Mouse (Mus musculus): ENCODE data around the gene Cfap46.

Gene Cfap46

GRCm38 (mm10) chr7:139580851-139581775, 102.5 kb downstream of the Cfap46 start:
- in situ Hi-C loops (cut with MboI, MseI) = no loop called here

GRCm38 (mm10) chr7:139579261-139579905, 104.2 kb downstream of the Cfap46 start:
- in situ Hi-C loops (cut with MboI, MseI) = no loop called here

GRCm38 (mm10) chr7:139576064-139576686, 107.4 kb downstream of the Cfap46 start:
- in situ Hi-C loops (cut with MboI, MseI) = no loop called here

DNA sequence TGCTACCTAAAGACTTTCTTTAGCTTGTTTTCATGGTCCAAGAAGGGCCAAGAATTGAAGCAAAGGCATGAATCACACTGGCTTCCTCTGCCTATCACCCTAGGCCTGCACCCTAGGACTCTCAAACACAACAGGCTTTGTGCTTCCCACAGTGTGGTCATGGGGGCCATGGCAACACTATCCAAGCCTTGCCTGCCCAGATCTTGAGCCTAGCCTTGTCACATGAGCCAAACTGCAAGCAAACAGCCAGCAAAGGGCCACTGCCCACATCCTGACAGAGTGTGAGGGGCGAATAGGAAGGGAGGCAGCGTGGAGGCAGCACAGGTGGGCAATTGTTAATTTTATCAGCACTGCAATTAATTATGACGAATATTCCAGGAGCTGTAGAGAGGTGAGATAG, 111.0 kb downstream of the Cfap46 start:
- in situ Hi-C loops (cut with MboI, MseI) = loop anchor here (5.0 kb wide), 1 partner anchor 80 kb away; no protein-coding TSS in a partner anchor

DNA sequence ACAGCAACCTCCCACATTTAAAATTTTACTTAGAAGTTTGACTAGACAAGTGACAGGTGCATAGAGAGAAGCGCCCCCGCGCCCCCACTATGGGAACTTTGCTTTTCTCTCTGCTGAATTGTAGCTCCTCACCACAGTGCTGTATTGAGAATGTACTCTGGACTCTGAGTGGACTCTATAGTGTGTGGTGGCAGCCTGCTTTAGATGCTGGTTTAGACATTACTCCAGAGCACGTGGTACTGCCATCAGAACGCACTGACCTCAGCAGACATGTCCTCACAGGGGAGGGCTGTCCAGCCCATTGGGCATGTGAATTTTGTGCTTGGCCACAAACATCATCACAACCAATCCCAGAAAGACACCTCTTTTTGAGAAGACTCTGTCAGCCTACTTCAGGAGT, 112.8 kb downstream of the Cfap46 start:
- in situ Hi-C loops (cut with MboI, MseI) = loop anchor here (5.0 kb wide), 1 partner anchor 78 kb away; no protein-coding TSS in a partner anchor

- in situ Hi-C loops (cut with MboI, MseI) = no loop called here
These were observed 117.1 kb downstream of the Cfap46 start for GRCm38 (mm10) chr7:139566533-139566932.

GRCm38 (mm10) chr7:139565998-139566397, 117.6 kb downstream of the Cfap46 start:
- in situ Hi-C loops (cut with MboI, MseI) = no loop called here

- in situ Hi-C loops (cut with MboI, MseI) = no loop called here
These were observed 119.5 kb downstream of the Cfap46 start for GRCm38 (mm10) chr7:139564161-139564560.

DNA sequence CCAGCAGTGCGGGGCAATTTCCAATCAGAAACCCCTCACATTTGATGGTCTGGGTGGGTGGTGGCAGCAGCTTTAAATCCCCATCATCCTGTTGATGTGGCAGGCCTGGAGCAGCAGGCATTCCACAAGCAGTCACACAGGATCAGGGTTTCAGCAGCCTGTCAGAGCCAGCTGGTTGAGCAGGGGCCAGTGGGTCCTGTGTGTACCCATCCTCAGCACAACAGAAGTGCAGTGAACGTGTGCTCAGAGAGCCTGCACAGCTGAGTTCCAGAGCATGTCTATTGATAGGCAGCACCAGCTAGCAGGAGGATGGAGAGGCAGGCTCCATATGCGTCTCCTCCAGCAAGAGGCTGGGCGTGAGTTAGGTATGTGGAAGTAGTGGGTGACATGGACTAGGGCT, 120.2 kb downstream of the Cfap46 start:
- in situ Hi-C loops (cut with MboI, MseI) = no loop called here

- in situ Hi-C loops (cut with MboI, MseI) = no loop called here
These were observed 124.0 kb downstream of the Cfap46 start for GRCm38 (mm10) chr7:139559659-139560058.

GRCm38 (mm10) chr7:139556746-139557526, 126.7 kb downstream of the Cfap46 start:
- in situ Hi-C loops (cut with MboI, MseI) = no loop called here

- in situ Hi-C loops (cut with MboI, MseI) = no loop called here
These were observed 127.3 kb downstream of the Cfap46 start for GRCm38 (mm10) chr7:139556331-139556730.

DNA sequence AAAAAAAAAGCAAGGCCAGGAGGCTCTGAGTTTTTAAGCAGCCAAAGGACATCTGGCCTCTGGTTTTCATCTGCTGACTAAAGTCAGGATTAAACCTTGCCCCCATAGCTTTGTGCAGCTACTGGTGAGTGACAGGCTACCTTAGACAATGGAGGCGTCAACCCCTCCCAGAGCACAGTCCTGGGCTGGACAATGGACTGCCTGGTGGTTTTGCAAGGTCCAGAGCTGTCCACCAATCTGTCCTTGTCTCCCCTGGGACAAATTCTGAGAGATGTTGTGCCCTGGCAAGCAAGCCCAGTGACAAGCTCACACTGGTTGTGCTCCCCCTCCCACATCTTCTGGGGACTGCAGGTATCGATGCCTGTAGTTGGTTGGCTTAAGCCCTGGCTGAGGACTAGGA, 132.1 kb downstream of the Cfap46 start:
- in situ Hi-C loops (cut with MboI, MseI) = no loop called here

Measured in regulatory T cell (primary cell).